Mouse (Mus musculus) left cerebral cortex, postnatal 36 days (tissue): ENCODE data around the gene Nedd9. TPM values are rescaled to one million over a fixed set of nuclear protein-coding genes. Genes with fewer than 3 reads are reported as not detected.
A peak's percentile ranks its signal among the peaks of the same experiment; 100 is the strongest.

Experiments
- DNase-seq, 2 experiments: peaks; one replicate each; pipeline ENCODE4 v3.0.0; 2021 to 2022; ENCODE audit warnings: low spot score in 2 of 2, mixed read lengths in 1 of 2
- intact Hi-C: fragments of 180-260 bp; cut with DNase I; formaldehyde crosslinking; loops from one replicate; pipeline ENCODE4 v1.15.1; 2025
- total RNA-seq, 2 experiments: library from RNA; stranded (reverse); gene quantifications; 2 replicates each; pipeline ENCODE4 v1.2.3; 2021

Gene Nedd9
- total RNA-seq, 2 experiments from 2014 or later, result 7.5 to 7.9 TPM

- no peak for DNase-seq
- intact Hi-C loops, result no loop called here
These were observed 63.6 kb downstream of the Nedd9 start for GRCm38 (mm10) chr13:41423463-41424074.

GRCm38 (mm10) chr13:41422581-41422980 is 64.6 kb downstream of the Nedd9 start:
- DNase-seq, result no peak
- intact Hi-C loops, result no loop called here

GRCm38 (mm10) chr13:41420376-41420775 is 66.8 kb downstream of the Nedd9 start:
- intact Hi-C loops, result no loop called here
- DNase-seq, result no peak

GRCm38 (mm10) chr13:41418198-41418869 is 68.8 kb downstream of the Nedd9 start:
- DNase-seq, result no peak
- intact Hi-C loops, result no loop called here

GRCm38 (mm10) chr13:41416065-41417016 is 70.8 kb downstream of the Nedd9 start:
- intact Hi-C loops, result no loop called here
- no peak for DNase-seq

GRCm38 (mm10) chr13:41410191-41411074 is 76.7 kb downstream of the Nedd9 start:
- intact Hi-C loops, result no loop called here
- no peak for DNase-seq

GRCm38 (mm10) chr13:41409291-41409690 is 77.9 kb downstream of the Nedd9 start:
- intact Hi-C loops, result no loop called here
- no peak for DNase-seq

- DNase-seq, result peak in 1 of 2 experiments; percentile 8
- intact Hi-C loops, result no loop called here
These were observed 78.7 kb downstream of the Nedd9 start for GRCm38 (mm10) chr13:41408374-41408952.

- DNase-seq, result no peak
- intact Hi-C loops, result no loop called here
These were observed 82.2 kb downstream of the Nedd9 start for GRCm38 (mm10) chr13:41405009-41405408.

- intact Hi-C loops, result no loop called here
- no peak for DNase-seq
These were observed 83.3 kb downstream of the Nedd9 start for GRCm38 (mm10) chr13:41403838-41404237.

- no peak for DNase-seq
- intact Hi-C loops, result no loop called here
These were observed 84.6 kb downstream of the Nedd9 start for GRCm38 (mm10) chr13:41402441-41403003.

GRCm38 (mm10) chr13:41401775-41402174 is 85.4 kb downstream of the Nedd9 start:
- no peak for DNase-seq
- intact Hi-C loops, result no loop called here

- intact Hi-C loops, result no loop called here
- DNase-seq, result no peak
These were observed 86.9 kb downstream of the Nedd9 start for GRCm38 (mm10) chr13:41400289-41400688.

GRCm38 (mm10) chr13:41392191-41392590 is 95.0 kb downstream of the Nedd9 start:
- intact Hi-C loops, result no loop called here
- DNase-seq, result no peak

GRCm38 (mm10) chr13:41390698-41391097 is 96.5 kb downstream of the Nedd9 start:
- intact Hi-C loops, result no loop called here
- DNase-seq, result no peak

- DNase-seq, result no peak
- intact Hi-C loops, result no loop called here
These were observed 100.6 kb downstream of the Nedd9 start for GRCm38 (mm10) chr13:41386581-41386980.

GRCm38 (mm10) chr13:41384896-41385295 is 102.3 kb downstream of the Nedd9 start:
- intact Hi-C loops, result no loop called here
- no peak for DNase-seq

- no peak for DNase-seq
- intact Hi-C loops, result no loop called here
These were observed 104.5 kb downstream of the Nedd9 start for GRCm38 (mm10) chr13:41382635-41383034.
